In genomic region chr4:123670598-123670997, GRCm38 (mm10) we compare ENCODE assay signal across 11 mouse cellular contexts. TPM values are rescaled to one million over a fixed set of nuclear protein-coding genes. Genes with fewer than 3 reads are reported as not detected.
DNase-seq lines count a peak whose midpoint lies in the region; ATAC-seq and TF ChIP-seq lines count a peak whose summit lies in the region.
"Had no signal": no experiment of that assay in that cellular context is flagged by ENCODE, and none has a peak within 500 bp of the region (broad histone marks: within the 10 kb centered on the region; RNA-seq: fewer than 3 reads in every experiment).

No protein-coding gene starts in this region.

- DNase-seq in layer of hippocampus, adult 8-10 months (ENCODE audit: low spot score in 2 of 2), result peak; percentile 42 to 58
- no peak for DNase-seq in layer of hippocampus, postnatal 25 days (ENCODE audit: extremely low spot score in 1 of 2, low spot score in 1 of 2)
- peak; percentile 75 for DNase-seq in brain, embryonic 14.5 days (ENCODE audit: low read depth)
- DNase-seq in forebrain, postnatal 0 days, result peak; percentile 73
- no peak for DNase-seq in thymus, postnatal 36 days
- DNase-seq in thymus, postnatal 4 days, result no peak
- DNase-seq: adrenal gland, adult 8-10 months; cerebellum, adult 9-10 months; heart, postnatal 14 days; kidney, postnatal 14 days had no signal

- no peaks in the 10 kb centered on the region for H3K27me3 ChIP-seq in forebrain, postnatal 0 days (ENCODE audit: insufficient read depth, low read length)
- H3K27me3 ChIP-seq in midbrain, embryonic 15.5 days (replicated peaks), result no peaks in the 10 kb centered on the region

- peaks cover 17% of the 10 kb centered on the region for H3K4me1 ChIP-seq in forebrain, postnatal 0 days (ENCODE audit: insufficient read depth)
- peaks cover 42% of the 10 kb centered on the region for H3K4me1 ChIP-seq in midbrain, embryonic 15.5 days

- no peaks in the 10 kb centered on the region for H3K9me3 ChIP-seq in forebrain, postnatal 0 days (ENCODE audit: low read length)
- H3K9me3 ChIP-seq in midbrain, embryonic 15.5 days, result no peaks in the 10 kb centered on the region

- H3K36me3 ChIP-seq in forebrain, postnatal 0 days (ENCODE audit: insufficient read depth), result peaks cover 13% of the 10 kb centered on the region; the same call in 1 of the 2 replicates
- no peaks in the 10 kb centered on the region for H3K36me3 ChIP-seq in midbrain, embryonic 15.5 days (replicated peaks)

- peak overlapping the region; percentile 62 for H3K27ac ChIP-seq in forebrain, postnatal 0 days (ENCODE audit: low read depth, low read length)
- H3K27ac ChIP-seq in midbrain, embryonic 15.5 days, result peak overlapping the region; percentile 42; the same call in 1 of the 2 replicates

- no peak overlapping the region for H3K9ac ChIP-seq in forebrain, postnatal 0 days
- H3K9ac ChIP-seq in midbrain, embryonic 15.5 days, result no peak overlapping the region

- H3K4me2 ChIP-seq in forebrain, postnatal 0 days (ENCODE audit: low read depth), result peak overlapping the region; percentile 19
- H3K4me2 ChIP-seq in midbrain, embryonic 15.5 days, result peak overlapping the region; percentile 8; the same call in 1 of the 2 replicates

- TF ChIP-seq POLR2A in brain, embryonic 14.5 days (IDR thresholded peaks at IDR 0.05; ENCODE audit: borderline replicate concordance, extremely low read depth, insufficient read depth, insufficient read length, poor library complexity, severe bottlenecking), result no peak

- TF ChIP-seq CTCF in brain, embryonic 14.5 days (IDR thresholded peaks at IDR 0.05; ENCODE audit: borderline replicate concordance, extremely low read depth, insufficient read depth, insufficient read length), result no peak
- TF ChIP-seq CTCF in forebrain, postnatal 0 days (IDR thresholded peaks at IDR 0.05; ENCODE audit: low read depth), result no peak

- H3K4me3 ChIP-seq in forebrain, postnatal 0 days (ENCODE audit: low read depth, low read length), result no peak overlapping the region
- H3K4me3 ChIP-seq in midbrain, embryonic 15.5 days, result no peak overlapping the region

- peak; percentile 65 for ATAC-seq in forebrain, postnatal 0 days
- ATAC-seq in midbrain, embryonic 15.5 days (replicated peaks), result 0 out of 2 replicates have a peak, but pooled peaks have one; percentile 44

RNA-seq across cellular contexts. Expression of gene Macf1, which starts 13.6 kb away (rescaled TPM):
- total RNA-seq in layer of hippocampus, adult 8-10 months (2022), result 100 to 1,000 TPM; 235 to 265 (median 249) TPM
- 100 to 1,000 TPM; 194 to 241 TPM for total RNA-seq in layer of hippocampus, postnatal 25 days (2021)
- polyA plus RNA-seq in brain, embryonic 14.5 days (2012; rRNA removed), result 130 and 183 TPM in 2 replicates
- total RNA-seq in forebrain, postnatal 0 days (2014; rRNA removed), result 278 and 345 TPM in 2 replicates
- 42.9 and 58.2 TPM in 2 replicates for polyA plus RNA-seq in forebrain, postnatal 0 days (2015; fragmentation: Nextera tagmentation; extraction: Ambion mirVana)
- 76.4 and 82.6 TPM in 2 replicates for polyA plus RNA-seq in midbrain, embryonic 15.5 days (2015; fragmentation: Nextera tagmentation; extraction: Ambion mirVana)

RNA-seq across cellular contexts. Expression of gene Ndufs5, which starts 47.4 kb away (rescaled TPM):
- 100 to 1,000 TPM; 145 to 182 (median 170) TPM for total RNA-seq in layer of hippocampus, adult 8-10 months (2022)
- 100 to 1,000 TPM; 172 to 199 TPM for total RNA-seq in layer of hippocampus, postnatal 25 days (2021)
- polyA plus RNA-seq in brain, embryonic 14.5 days (2012; rRNA removed), result 229 and 240 TPM in 2 replicates
- total RNA-seq in forebrain, postnatal 0 days (2014; rRNA removed), result 161 and 279 TPM in 2 replicates
- polyA plus RNA-seq in forebrain, postnatal 0 days (2015; fragmentation: Nextera tagmentation; extraction: Ambion mirVana), result 536 and 634 TPM in 2 replicates
- polyA plus RNA-seq in midbrain, embryonic 15.5 days (2015; fragmentation: Nextera tagmentation; extraction: Ambion mirVana), result 410 and 413 TPM in 2 replicates

Comparison
In these comparisons a context has a peak if more than half of its experiments do, and no peak if none do; other contexts are left out.
1. DNase-seq: peak in layer of hippocampus, adult 8-10 months (2 of 2), brain, embryonic 14.5 days (single experiment) and forebrain, postnatal 0 days (single experiment); none in layer of hippocampus, postnatal 25 days (0 of 2), thymus, postnatal 36 days (0 of 2) and thymus, postnatal 4 days (single experiment).